Comparison of ENCODE assay signal across 9 mouse cellular contexts in genomic region chr10:75834250-75834649, GRCm38 (mm10). TPM values are rescaled to one million over a fixed set of nuclear protein-coding genes. Genes with fewer than 3 reads are reported as not detected.
DNase-seq lines count a peak whose midpoint lies in the region; ATAC-seq and TF ChIP-seq lines count a peak whose summit lies in the region.
"Had no signal": no experiment of that assay in that cellular context is flagged by ENCODE, and none has a peak within 500 bp of the region (broad histone marks: within the 10 kb centered on the region; RNA-seq: fewer than 3 reads in every experiment).

No protein-coding gene starts in this region.

- peaks cover 5% of the 10 kb centered on the region; the same call in 1 of the 2 replicates for H3K27me3 ChIP-seq in G1E (ENCODE audit: insufficient read depth, low read length)
- peaks cover 10% of the 10 kb centered on the region for H3K27me3 ChIP-seq in forebrain, embryonic 16.5 days (replicated peaks; ENCODE audit: control insufficient read depth, insufficient read depth, low read length)
- H3K27me3 ChIP-seq in hindbrain, embryonic 11.5 days (ENCODE audit: control insufficient read depth, insufficient read depth, low read length), result peaks cover 11% of the 10 kb centered on the region
- H3K27me3 ChIP-seq in limb, embryonic 14.5 days (ENCODE audit: control insufficient read depth, insufficient read depth, low read length), result no peaks in the 10 kb centered on the region
- peaks cover 34% of the 10 kb centered on the region for H3K27me3 ChIP-seq in midbrain, embryonic 13.5 days
- no peaks in the 10 kb centered on the region for H3K27me3 ChIP-seq in splenic B cell, adult 2 months (ENCODE audit: control insufficient read depth, insufficient read depth, low read length, poor library complexity, severe bottlenecking)

- peak overlapping the region; percentile 74 for H3K4me3 ChIP-seq in G1E (ENCODE audit: low read depth, low read length)
- peak overlapping the region; percentile 35 for H3K4me3 ChIP-seq in forebrain, embryonic 16.5 days (replicated peaks; ENCODE audit: low read length)
- H3K4me3 ChIP-seq in hindbrain, embryonic 11.5 days (ENCODE audit: low read depth, low read length), result peak overlapping the region; percentile 26
- H3K4me3 ChIP-seq in limb, embryonic 14.5 days (replicated peaks; ENCODE audit: low read length), result peak overlapping the region; percentile 36
- H3K4me3 ChIP-seq in midbrain, embryonic 13.5 days (replicated peaks), result peak overlapping the region; percentile 32

- peak; percentile 51 for DNase-seq in G1E (ENCODE audit: low spot score)
- peak; percentile 67 for DNase-seq in cerebellum, adult 11-12 months
- peak; percentile 79 for DNase-seq in hindbrain, embryonic 11.5 days (ENCODE audit: low spot score)
- DNase-seq in limb, embryonic 14.5 days (ENCODE audit: low spot score), result peak; percentile 83
- DNase-seq in splenic B cell, adult 2 months (ENCODE audit: low read depth, low spot score), result peak; percentile 79
- no peak for DNase-seq in frontal cortex, postnatal 14 days (ENCODE audit: low spot score in 2 of 2)

- peaks cover 56% of the 10 kb centered on the region for H3K4me1 ChIP-seq in G1E (ENCODE audit: insufficient read depth, low read depth, low read length)
- peaks cover 30% of the 10 kb centered on the region for H3K4me1 ChIP-seq in forebrain, embryonic 16.5 days (replicated peaks; ENCODE audit: control insufficient read depth, insufficient read depth, low read length)
- H3K4me1 ChIP-seq in hindbrain, embryonic 11.5 days (replicated peaks; ENCODE audit: control insufficient read depth, insufficient read depth, low read length), result no peaks in the 10 kb centered on the region; the same call in none of the 2 replicates
- peaks cover 23% of the 10 kb centered on the region for H3K4me1 ChIP-seq in limb, embryonic 14.5 days (ENCODE audit: control insufficient read depth, insufficient read depth, low read length)
- H3K4me1 ChIP-seq in midbrain, embryonic 13.5 days (replicated peaks), result peaks cover 36% of the 10 kb centered on the region

- 1% methylated on average over 21 of the region's 21 CpGs for WGBS in forebrain, embryonic 16.5 days
- 2% methylated on average over 21 of the region's 21 CpGs for WGBS in hindbrain, embryonic 11.5 days
- WGBS in limb, embryonic 14.5 days, result under 1% methylated on average over 21 of the region's 21 CpGs
- WGBS in midbrain, embryonic 13.5 days, result 2% methylated on average over 21 of the region's 21 CpGs

- peak overlapping the region; percentile 52 for H3K4me2 ChIP-seq in forebrain, embryonic 16.5 days (ENCODE audit: low read length)
- H3K4me2 ChIP-seq in hindbrain, embryonic 11.5 days (replicated peaks; ENCODE audit: low read depth, low read length), result peak overlapping the region; percentile 48
- H3K4me2 ChIP-seq in limb, embryonic 14.5 days (replicated peaks; ENCODE audit: low read depth, low read length, severe bottlenecking), result peak overlapping the region; percentile 50
- peak overlapping the region; percentile 57 for H3K4me2 ChIP-seq in midbrain, embryonic 13.5 days (replicated peaks)

- peaks cover 10% of the 10 kb centered on the region for H3K36me3 ChIP-seq in G1E (replicated peaks)
- no peaks in the 10 kb centered on the region for H3K36me3 ChIP-seq in forebrain, embryonic 16.5 days (ENCODE audit: control insufficient read depth, insufficient read depth)
- H3K36me3 ChIP-seq in hindbrain, embryonic 11.5 days (ENCODE audit: control insufficient read depth, insufficient read depth, low read length), result no peaks in the 10 kb centered on the region
- no peaks in the 10 kb centered on the region for H3K36me3 ChIP-seq in limb, embryonic 14.5 days (ENCODE audit: control insufficient read depth, insufficient read depth, low read length)
- no peaks in the 10 kb centered on the region for H3K36me3 ChIP-seq in midbrain, embryonic 13.5 days
- H3K36me3 ChIP-seq in splenic B cell, adult 2 months (ENCODE audit: control insufficient read depth, insufficient read depth, low read length, poor library complexity, severe bottlenecking), result no peaks in the 10 kb centered on the region

- TF ChIP-seq CTCF in G1E (IDR thresholded peaks at IDR 0.05; ENCODE audit: low read depth, low read length), result no peak

- H3K9ac ChIP-seq in forebrain, embryonic 16.5 days (replicated peaks; ENCODE audit: low read depth, low read length), result peak overlapping the region; percentile 27
- H3K9ac ChIP-seq in hindbrain, embryonic 11.5 days (ENCODE audit: low read depth, low read length), result peak overlapping the region; percentile 28
- H3K9ac ChIP-seq in limb, embryonic 14.5 days (ENCODE audit: low read depth, low read length, severe bottlenecking), result peak overlapping the region; percentile 59
- peak overlapping the region; percentile 4 for H3K9ac ChIP-seq in midbrain, embryonic 13.5 days (replicated peaks)

- no peak for ATAC-seq in G1E (ENCODE audit: extremely low read depth, insufficient number of reproducible peaks, low FRiP score, poor library complexity, severe bottlenecking)
- ATAC-seq in forebrain, embryonic 16.5 days, result no peak
- ATAC-seq in hindbrain, embryonic 11.5 days (ENCODE audit: low FRiP score), result no peak
- ATAC-seq in limb, embryonic 14.5 days (ENCODE audit: low FRiP score, low read depth), result no peak
- ATAC-seq in midbrain, embryonic 13.5 days, result no peak

- no peak overlapping the region for H3K27ac ChIP-seq in forebrain, embryonic 16.5 days (ENCODE audit: low read length)
- no peak overlapping the region for H3K27ac ChIP-seq in hindbrain, embryonic 11.5 days (ENCODE audit: low read depth, low read length)
- no peak overlapping the region for H3K27ac ChIP-seq in limb, embryonic 14.5 days (replicated peaks; ENCODE audit: low read depth, low read length)
- no peak overlapping the region for H3K27ac ChIP-seq in midbrain, embryonic 13.5 days

- TF ChIP-seq POLR2A in limb, embryonic 14.5 days (IDR thresholded peaks at IDR 0.05; ENCODE audit: borderline replicate concordance, extremely low read depth, insufficient read depth, insufficient read length), result no peak

- no peaks in the 10 kb centered on the region for H3K9me3 ChIP-seq in G1E (replicated peaks)
- H3K9me3 ChIP-seq in forebrain, embryonic 16.5 days (ENCODE audit: control insufficient read depth, low read length), result no peaks in the 10 kb centered on the region
- no peaks in the 10 kb centered on the region for H3K9me3 ChIP-seq in hindbrain, embryonic 11.5 days (ENCODE audit: control insufficient read depth, low read length)
- no peaks in the 10 kb centered on the region for H3K9me3 ChIP-seq in limb, embryonic 14.5 days (ENCODE audit: control insufficient read depth, low read length)
- H3K9me3 ChIP-seq in midbrain, embryonic 13.5 days, result no peaks in the 10 kb centered on the region

RNA-seq across cellular contexts. Expression of gene Gstt2, which starts 3.0 kb away (rescaled TPM):
- total RNA-seq in G1E (2014; fragmentation: Nextera tagmentation) (49.2 and 57.0 TPM in 2 replicates), G1E (2017) (68.9 and 87.8 TPM in 2 replicates)
- polyA plus RNA-seq in G1E (2012), result 8.7 and 12.2 TPM in 2 replicates
- polyA plus RNA-seq in forebrain, embryonic 16.5 days (2015; fragmentation: Nextera tagmentation; extraction: Ambion mirVana), result 4.0 and 4.2 TPM in 2 replicates
- 7.8 and 10.0 TPM in 2 replicates for polyA plus RNA-seq in hindbrain, embryonic 11.5 days (2014; fragmentation: Nextera tagmentation; extraction: Ambion mirVana)
- polyA plus RNA-seq in limb, embryonic 14.5 days (2012; rRNA removed), result 24.8 and 28.7 TPM in 2 replicates
- polyA plus RNA-seq in limb, embryonic 14.5 days (2014; fragmentation: Nextera tagmentation; extraction: Ambion mirVana), result 12.3 and 17.5 TPM in 2 replicates
- polyA plus RNA-seq in midbrain, embryonic 13.5 days (2015; fragmentation: Nextera tagmentation; extraction: Ambion mirVana), result 5.8 and 5.9 TPM in 2 replicates

RNA-seq across cellular contexts. Expression of gene Gstt4, which starts 11.9 kb away (rescaled TPM):
- total RNA-seq in G1E (2014; fragmentation: Nextera tagmentation), result not detected in 2 replicates
- total RNA-seq in G1E (2017), result not detected in 2 replicates
- polyA plus RNA-seq in G1E (2012), result not detected in 2 replicates
- not detected in 2 replicates for polyA plus RNA-seq in forebrain, embryonic 16.5 days (2015; fragmentation: Nextera tagmentation; extraction: Ambion mirVana)
- not detected in 2 replicates for polyA plus RNA-seq in hindbrain, embryonic 11.5 days (2014; fragmentation: Nextera tagmentation; extraction: Ambion mirVana)
- polyA plus RNA-seq in limb, embryonic 14.5 days (2012; rRNA removed), result 0.08 TPM in 1 of 2 replicates, not detected in the other
- polyA plus RNA-seq in limb, embryonic 14.5 days (2014; fragmentation: Nextera tagmentation; extraction: Ambion mirVana), result not detected in 2 replicates
- not detected in 2 replicates for polyA plus RNA-seq in midbrain, embryonic 13.5 days (2015; fragmentation: Nextera tagmentation; extraction: Ambion mirVana)
- total RNA-seq: hematopoietic stem cell, adult 5-6 weeks had no signal

RNA-seq across cellular contexts. Expression of gene Mif, which starts 25.8 kb away (rescaled TPM):
- total RNA-seq in G1E (2014; fragmentation: Nextera tagmentation) (554 and 596 TPM in 2 replicates), G1E (2017) (1,557 and 1,874 TPM in 2 replicates)
- polyA plus RNA-seq in G1E (2012), result 5,079 and 5,707 TPM in 2 replicates
- 1,679 and 1,753 TPM in 2 replicates for polyA plus RNA-seq in forebrain, embryonic 16.5 days (2015; fragmentation: Nextera tagmentation; extraction: Ambion mirVana)
- polyA plus RNA-seq in hindbrain, embryonic 11.5 days (2014; fragmentation: Nextera tagmentation; extraction: Ambion mirVana), result 1,947 and 1,962 TPM in 2 replicates
- polyA plus RNA-seq in limb, embryonic 14.5 days (2012; rRNA removed), result 1,684 and 2,799 TPM in 2 replicates
- polyA plus RNA-seq in limb, embryonic 14.5 days (2014; fragmentation: Nextera tagmentation; extraction: Ambion mirVana), result 1,598 and 1,615 TPM in 2 replicates
- 1,337 and 1,364 TPM in 2 replicates for polyA plus RNA-seq in midbrain, embryonic 13.5 days (2015; fragmentation: Nextera tagmentation; extraction: Ambion mirVana)

RNA-seq across cellular contexts. Expression of gene Gstt1, which starts 35.9 kb away (rescaled TPM):
- total RNA-seq in G1E (2014; fragmentation: Nextera tagmentation) (not detected in 2 replicates), G1E (2017) (0.22 and 1.9 TPM in 2 replicates)
- polyA plus RNA-seq in G1E (2012), result 0.07 TPM in 1 of 2 replicates, not detected in the other
- polyA plus RNA-seq in forebrain, embryonic 16.5 days (2015; fragmentation: Nextera tagmentation; extraction: Ambion mirVana), result 10.5 and 15.2 TPM in 2 replicates
- polyA plus RNA-seq in hindbrain, embryonic 11.5 days (2014; fragmentation: Nextera tagmentation; extraction: Ambion mirVana), result 5.0 and 5.6 TPM in 2 replicates
- polyA plus RNA-seq in limb, embryonic 14.5 days (2012; rRNA removed), result 27.0 and 30.0 TPM in 2 replicates
- 22.3 and 25.7 TPM in 2 replicates for polyA plus RNA-seq in limb, embryonic 14.5 days (2014; fragmentation: Nextera tagmentation; extraction: Ambion mirVana)
- polyA plus RNA-seq in midbrain, embryonic 13.5 days (2015; fragmentation: Nextera tagmentation; extraction: Ambion mirVana), result 4.8 and 5.5 TPM in 2 replicates

RNA-seq across cellular contexts. Expression of gene Gstt3, which starts 53.0 kb away (rescaled TPM):
- total RNA-seq in G1E (2014; fragmentation: Nextera tagmentation) (0.39 TPM in 1 of 2 replicates, not detected in the other), G1E (2017) (0.49 and 1.1 TPM in 2 replicates)
- polyA plus RNA-seq in G1E (2012), result 0.18 and 0.24 TPM in 2 replicates
- 0.77 and 1.2 TPM in 2 replicates for polyA plus RNA-seq in forebrain, embryonic 16.5 days (2015; fragmentation: Nextera tagmentation; extraction: Ambion mirVana)
- polyA plus RNA-seq in hindbrain, embryonic 11.5 days (2014; fragmentation: Nextera tagmentation; extraction: Ambion mirVana), result 1.9 and 2.4 TPM in 2 replicates
- 24.0 and 26.3 TPM in 2 replicates for polyA plus RNA-seq in limb, embryonic 14.5 days (2012; rRNA removed)
- 34.5 and 38.5 TPM in 2 replicates for polyA plus RNA-seq in limb, embryonic 14.5 days (2014; fragmentation: Nextera tagmentation; extraction: Ambion mirVana)
- 0.30 and 0.61 TPM in 2 replicates for polyA plus RNA-seq in midbrain, embryonic 13.5 days (2015; fragmentation: Nextera tagmentation; extraction: Ambion mirVana)

Comparison
In these comparisons a context has a peak if more than half of its experiments do, and no peak if none do; other contexts are left out.
1. DNase-seq: peak in G1E (single experiment), cerebellum, adult 11-12 months (single experiment), hindbrain, embryonic 11.5 days (single experiment), limb, embryonic 14.5 days (single experiment) and splenic B cell, adult 2 months (single experiment); none in frontal cortex, postnatal 14 days (0 of 2).
2. H3K9ac ChIP-seq: peak in every context shown above with its lines; median percentile 59 in limb, embryonic 14.5 days; 28 in hindbrain, embryonic 11.5 days; 27 in forebrain, embryonic 16.5 days; 4 in midbrain, embryonic 13.5 days.
3. Peak in every context shown above with its lines, with median percentiles within 50 percentile points of each other: H3K4me3 ChIP-seq and H3K4me2 ChIP-seq.